Mouse (Mus musculus) gastrocnemius, postnatal 10 days (tissue): ENCODE measurements around the gene Slc39a11. TPM values are rescaled to one million over a fixed set of nuclear protein-coding genes. Genes with fewer than 3 reads are reported as not detected.
A peak's percentile ranks its signal among the peaks of the same experiment; 100 is the strongest.

Source experiments
- DNase-seq: peaks from one replicate; pipeline ENCODE4 v3.0.0; 2021; ENCODE audit warnings: mixed read lengths
- total RNA-seq, 2 experiments: library from RNA; stranded (reverse); gene quantifications; 2 replicates each; pipeline ENCODE4 v1.2.3; 2021

Slc39a11 gene
- total RNA-seq, 2 experiments from 2014 or later, result 4.9 to 7.2 TPM

GRCm38 (mm10) chr11:113507716-113508480 lies 142.0 kb downstream of the Slc39a11 start:
- DNase-seq, result no peak

- no peak for DNase-seq
These were observed 144.2 kb downstream of the Slc39a11 start for GRCm38 (mm10) chr11:113505551-113506160.

GRCm38 (mm10) chr11:113504459-113505062 lies 145.3 kb downstream of the Slc39a11 start:
- no peak for DNase-seq

- DNase-seq, result no peak
These were observed 146.9 kb downstream of the Slc39a11 start for GRCm38 (mm10) chr11:113502968-113503367.

DNA sequence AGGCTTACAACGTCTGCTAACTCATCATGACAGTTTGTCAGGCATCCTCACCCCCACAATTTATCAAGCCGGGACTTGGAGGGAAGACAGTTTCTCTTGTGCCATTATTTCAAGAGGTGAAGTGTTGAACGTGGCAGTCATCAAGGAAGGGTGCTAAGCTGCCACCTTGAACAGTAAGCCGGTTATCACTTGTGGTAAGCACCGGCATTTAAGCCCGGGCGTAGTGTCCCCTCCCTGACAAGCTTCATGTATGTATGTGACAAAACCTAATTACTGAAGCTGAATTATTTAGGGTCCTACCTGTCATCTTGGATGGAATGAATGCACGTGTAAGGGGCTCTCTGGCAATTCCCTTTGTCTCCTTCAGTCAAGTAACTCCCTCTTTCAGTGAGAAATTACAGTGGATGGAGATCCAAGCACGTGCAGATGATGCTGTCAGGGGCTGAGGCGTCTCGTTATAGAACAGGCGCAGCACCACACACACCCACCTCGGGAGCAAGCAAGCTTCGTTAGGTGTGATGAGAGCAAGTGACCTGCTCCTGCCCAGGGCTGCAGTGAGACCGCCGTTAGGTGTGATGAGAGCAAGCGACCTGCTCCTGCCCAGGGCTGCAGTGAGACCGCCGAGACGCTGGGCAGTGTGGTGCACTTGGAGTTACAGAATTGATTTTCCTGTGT lies 149.1 kb downstream of the Slc39a11 start:
- no peak for DNase-seq

DNA sequence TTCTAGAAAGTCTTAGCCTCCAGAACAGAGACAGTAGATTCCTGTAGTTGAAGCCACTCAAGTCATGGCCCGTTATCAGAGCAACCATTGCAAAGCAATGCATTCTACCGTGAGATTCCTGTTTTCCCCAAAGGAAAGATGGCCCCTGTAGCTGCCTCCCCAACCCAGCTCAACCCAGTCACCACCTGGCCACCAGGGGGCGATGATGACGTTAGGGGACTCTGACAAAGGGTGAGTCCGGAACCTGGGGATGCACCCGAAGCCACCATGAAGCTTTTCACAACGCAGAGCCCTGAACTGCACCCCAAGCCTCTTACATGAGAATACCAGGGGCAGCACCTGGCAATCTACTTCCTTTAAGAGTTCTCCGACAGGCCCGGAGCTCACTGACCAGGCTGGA lies 151.0 kb downstream of the Slc39a11 start:
- peak; percentile 38 for DNase-seq

- DNase-seq, result no peak
These were observed 155.8 kb downstream of the Slc39a11 start for GRCm38 (mm10) chr11:113494021-113494546.

DNA sequence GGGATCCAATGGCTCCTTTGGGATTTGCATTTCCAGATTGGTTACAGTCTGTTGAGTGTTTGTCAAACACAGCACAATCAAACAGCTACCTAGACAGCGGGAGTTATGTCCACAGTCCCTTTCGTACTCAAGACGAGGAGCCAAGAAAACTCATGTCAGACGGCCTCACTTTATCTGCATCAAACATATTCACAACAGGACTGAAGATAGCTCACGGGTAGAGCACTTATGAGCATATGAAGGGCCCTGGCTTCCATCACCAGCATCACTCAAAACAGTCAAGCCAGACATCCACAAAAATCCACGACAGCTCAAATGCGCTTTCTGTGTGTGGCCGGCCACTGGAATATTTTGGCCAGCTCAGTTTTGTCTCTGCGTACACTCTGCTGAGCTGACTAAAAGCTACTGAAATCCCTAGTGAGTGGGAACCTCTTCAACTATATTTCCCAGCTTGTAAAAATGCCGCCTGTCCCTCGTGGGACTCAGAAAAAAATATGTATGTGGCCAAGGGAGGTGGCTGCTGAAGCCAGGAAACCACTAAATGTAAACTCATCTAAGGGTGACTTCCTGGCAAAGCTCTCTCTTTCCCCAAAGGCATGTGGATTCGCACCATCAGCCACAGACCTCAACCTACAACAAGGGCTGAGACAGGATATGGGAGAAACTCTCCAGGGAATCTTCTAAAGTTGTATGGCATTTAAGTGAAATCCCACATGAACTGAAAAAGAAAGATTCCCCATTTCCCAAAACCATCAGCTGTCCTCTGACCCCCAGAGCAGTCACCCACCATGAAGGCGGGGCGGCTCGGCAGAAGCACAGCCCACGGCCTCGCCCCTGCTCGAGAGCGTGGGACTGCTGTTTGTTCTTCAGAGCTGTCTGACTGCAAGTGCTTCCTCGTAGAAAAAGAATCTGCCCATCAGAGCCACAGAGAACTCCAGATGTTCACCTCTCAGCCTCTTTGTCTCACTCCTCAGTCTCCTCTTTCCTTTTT lies 159.1 kb downstream of the Slc39a11 start:
- DNase-seq, result no peak

DNA sequence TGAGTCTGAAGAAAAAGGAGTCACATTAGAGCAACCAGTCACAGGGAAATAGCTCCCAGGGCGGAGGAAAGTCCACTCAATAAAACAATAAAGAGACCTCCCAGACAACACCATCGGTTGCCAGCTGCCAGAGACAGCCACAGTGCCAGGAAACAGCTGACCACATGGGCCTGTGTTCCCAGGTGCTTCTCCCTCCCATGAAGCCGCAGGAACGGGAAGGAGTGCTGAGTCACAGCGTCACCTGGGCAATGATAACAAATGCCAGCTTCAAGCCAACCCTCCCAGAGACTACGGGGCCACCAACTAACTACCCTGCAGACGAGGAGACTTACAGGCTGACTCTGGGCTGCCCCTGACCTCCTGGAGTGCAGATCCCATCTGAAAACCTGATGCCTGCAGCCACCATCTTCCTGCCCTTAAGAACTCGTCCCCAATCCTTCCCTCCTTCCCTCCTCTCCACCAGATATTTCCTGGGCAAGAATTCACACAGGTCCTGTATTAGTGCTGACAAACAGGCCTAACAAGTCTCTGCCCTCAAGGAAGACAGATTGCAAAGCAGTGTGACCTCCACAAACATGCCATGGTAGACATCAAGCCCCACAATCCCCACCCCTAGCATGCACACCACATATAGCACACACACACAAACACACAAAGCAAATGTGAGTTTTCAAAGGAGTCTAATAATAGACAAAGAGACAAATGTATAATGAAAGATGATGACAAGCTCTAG lies 162.1 kb downstream of the Slc39a11 start:
- no peak for DNase-seq

DNA sequence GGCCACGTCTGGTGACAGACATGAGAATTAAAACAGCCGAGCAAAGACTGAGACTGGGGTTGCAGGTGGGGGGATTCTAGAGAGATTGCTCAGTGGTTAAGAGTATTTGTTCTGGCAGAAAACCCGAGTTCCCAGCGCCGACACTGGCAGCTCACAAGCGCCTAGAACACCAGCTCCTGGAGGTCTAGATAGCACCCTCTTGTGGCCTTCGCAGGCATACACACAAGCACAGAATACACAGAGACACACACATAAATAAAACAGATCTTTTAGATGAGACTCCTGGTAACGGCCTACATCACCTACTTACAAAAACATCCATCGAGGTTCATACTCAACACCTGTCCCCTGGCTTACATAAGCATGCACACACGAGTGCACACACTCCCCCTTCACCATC lies 165.8 kb downstream of the Slc39a11 start:
- no peak for DNase-seq

DNA sequence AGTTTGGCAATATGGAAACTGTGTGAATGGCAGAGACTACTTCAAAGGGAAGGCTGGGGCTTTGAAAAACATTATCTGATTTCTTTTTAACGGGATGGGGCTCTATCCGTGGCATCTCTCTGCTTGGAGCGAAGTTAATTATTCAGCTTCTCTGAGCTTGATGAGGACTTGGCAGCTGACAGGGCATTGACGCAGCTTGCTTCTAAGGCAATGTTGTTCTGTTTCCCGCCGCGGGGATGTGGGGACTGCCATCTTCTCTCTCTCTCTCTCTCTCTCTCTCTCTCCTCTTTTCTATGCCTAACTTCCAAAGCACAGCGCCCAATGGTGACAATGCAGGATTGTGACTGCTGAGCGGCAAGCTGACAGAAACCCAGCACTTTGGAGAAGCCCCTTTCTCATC lies 172.3 kb downstream of the Slc39a11 start:
- no peak for DNase-seq

DNA sequence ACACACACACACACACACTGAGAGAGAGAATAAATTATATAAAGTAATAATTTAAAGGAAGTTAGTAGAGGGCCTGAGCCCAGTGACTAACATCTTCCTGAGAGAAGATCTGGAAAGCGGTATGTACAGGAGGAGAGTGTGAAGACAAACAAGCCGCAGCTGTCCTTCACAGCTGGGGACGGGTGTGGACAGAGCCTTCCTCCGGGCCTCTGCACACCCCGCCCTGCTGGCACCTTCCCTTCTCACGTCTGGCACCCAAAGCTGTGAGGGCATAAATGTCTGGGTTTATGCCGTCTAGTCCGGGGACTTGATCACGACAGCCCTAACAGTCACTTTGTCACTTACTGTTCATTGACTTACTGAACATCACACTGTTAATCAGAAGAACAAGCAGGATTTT lies 173.2 kb downstream of the Slc39a11 start:
- DNase-seq, result no peak

- no peak for DNase-seq
These were observed 174.4 kb downstream of the Slc39a11 start for GRCm38 (mm10) chr11:113475491-113475890.

- DNase-seq, result no peak
These were observed 175.8 kb downstream of the Slc39a11 start for GRCm38 (mm10) chr11:113473998-113474534.

GRCm38 (mm10) chr11:113471936-113472335 lies 177.9 kb downstream of the Slc39a11 start:
- no peak for DNase-seq

DNA sequence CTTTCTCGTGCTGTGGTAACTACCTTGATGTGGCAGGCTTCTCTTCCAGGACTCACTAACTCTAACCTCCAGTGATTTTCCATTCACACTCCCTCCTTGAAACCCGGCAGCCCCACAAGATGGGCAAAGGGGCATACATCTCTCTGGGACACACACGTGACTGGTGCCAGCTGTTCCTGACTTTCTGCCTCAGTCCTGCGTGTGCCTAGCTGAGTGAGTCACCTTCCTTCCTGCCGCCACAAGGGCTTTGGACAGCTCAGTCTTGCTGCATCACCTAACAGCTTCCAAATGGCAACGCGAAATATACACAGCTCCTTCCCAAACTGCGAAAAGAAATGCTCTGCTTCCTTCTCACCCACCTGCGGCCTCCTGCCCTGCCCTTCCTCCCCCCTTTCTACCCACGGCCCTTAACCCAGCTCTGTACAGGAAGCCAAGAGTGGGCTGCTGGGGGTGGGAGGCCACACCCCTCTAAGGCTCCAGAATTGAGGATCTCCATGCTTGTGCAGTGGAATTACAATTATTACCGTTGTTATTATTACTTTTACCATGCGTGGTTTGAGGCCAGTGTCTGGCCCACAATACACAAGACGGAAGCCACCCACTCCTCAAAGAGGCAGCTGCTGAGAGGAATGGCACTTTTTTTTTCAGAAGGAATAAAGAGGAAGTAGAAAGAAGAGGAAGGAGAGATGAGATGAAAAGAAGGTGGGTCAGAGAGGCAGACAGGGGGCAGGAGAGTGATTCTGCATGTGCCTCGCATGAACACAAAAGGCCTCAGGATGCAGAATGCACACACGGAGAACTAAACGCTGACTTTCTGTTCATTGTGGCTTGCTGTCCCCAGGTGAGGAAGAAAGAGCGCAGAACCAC lies 179.7 kb downstream of the Slc39a11 start:
- DNase-seq, result no peak

DNA sequence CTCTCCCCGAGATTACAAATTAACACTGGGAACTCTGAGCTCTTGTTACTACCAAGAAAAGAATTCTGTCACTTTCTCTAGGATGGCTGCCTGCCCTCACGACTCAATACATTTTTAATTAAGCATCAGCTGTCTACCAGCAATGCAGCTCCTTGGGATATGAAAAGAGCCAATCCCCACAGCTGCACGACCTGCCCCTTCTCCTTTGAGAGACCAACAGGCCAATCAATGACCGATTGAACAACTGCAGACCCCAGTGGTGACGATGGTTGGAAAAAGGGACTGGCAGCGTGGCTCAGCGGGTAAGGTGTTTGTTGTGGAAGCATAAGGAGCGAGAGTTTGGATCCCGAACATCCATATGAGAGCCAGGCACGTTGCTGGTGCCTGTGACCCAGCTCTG lies 181.9 kb downstream of the Slc39a11 start:
- no peak for DNase-seq

DNA sequence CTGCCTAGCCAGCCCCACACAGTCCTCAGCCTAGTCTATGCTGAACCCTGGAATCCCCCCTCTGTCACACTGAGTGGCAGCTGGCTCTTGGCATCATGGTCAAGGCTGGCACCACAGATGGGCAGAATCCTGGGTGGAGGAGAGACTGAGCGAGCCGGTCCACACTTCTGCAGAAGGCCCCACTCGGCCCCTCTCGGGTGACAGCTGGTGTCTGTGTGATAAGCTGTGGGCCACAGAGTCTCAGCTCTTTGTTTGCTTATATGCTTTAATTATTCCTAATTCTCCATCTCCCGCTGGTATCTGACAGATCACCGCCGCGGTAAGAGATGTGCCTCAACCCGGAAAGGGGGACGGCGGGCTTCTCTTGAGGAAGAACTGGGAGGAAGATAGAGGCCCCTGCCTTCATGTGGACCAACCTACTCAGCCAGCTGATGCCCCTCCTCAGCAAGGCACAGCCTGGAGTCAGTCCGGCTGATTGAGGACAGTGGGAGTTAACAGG lies 182.5 kb downstream of the Slc39a11 start:
- DNase-seq, result no peak

DNA sequence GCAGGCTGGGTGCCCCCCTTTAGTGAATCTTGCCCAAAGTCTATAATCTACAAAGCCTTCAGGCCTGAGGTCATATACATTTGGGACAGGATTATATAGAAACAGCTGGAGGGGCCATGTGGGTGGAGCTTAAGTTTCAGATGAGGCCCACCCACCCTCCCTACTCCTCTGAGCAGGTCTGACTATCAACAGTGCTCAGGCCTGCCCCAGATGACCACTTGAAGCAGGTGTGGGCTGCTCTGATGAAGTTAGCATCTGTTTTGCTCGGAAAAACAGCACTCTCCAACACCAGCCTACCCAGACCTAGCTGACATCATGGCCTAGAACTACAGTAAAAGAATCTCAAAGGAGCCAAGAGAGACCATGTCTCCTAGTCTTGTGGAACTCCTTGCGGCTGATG lies 189.8 kb downstream of the Slc39a11 start:
- no peak for DNase-seq
